Mouse (Mus musculus): ENCODE results near the gene Nedd9.

GRCm38 (mm10) chr13:41285448-41285847 is 201.7 kb downstream of the Nedd9 start:
- TF ChIP-seq POLR2A (IDR thresholded peaks at IDR 0.05; ENCODE audit: control insufficient read depth in 1 of 2, insufficient read depth in 1 of 2, low read depth in 1 of 2, low read length in 2 of 2, poor library complexity in 1 of 2): no peak
- TF ChIP-seq CTCF (IDR thresholded peaks at IDR 0.05 in 2 of 3, conservative IDR thresholded peaks at IDR 0.05 in 1 of 3; ENCODE audit: control insufficient read depth in 1 of 3, insufficient read depth in 1 of 3, low read depth in 2 of 3, low read length in 3 of 3, poor library complexity in 1 of 3, severe bottlenecking in 1 of 3): no peak
- no peak for TF ChIP-seq E2F4 (IDR thresholded peaks at IDR 0.05; ENCODE audit: borderline replicate concordance, low read depth, low read length)
- TF ChIP-seq HCFC1 (IDR thresholded peaks at IDR 0.05; ENCODE audit: low read depth, low read length): no peak
- no peak for TF ChIP-seq MAZ (IDR thresholded peaks at IDR 0.05; ENCODE audit: low read depth, low read length)
